Mouse (Mus musculus) lung, embryonic 14.5 days (tissue): ENCODE results near the gene Atp13a1. TPM values are rescaled to one million over a fixed set of nuclear protein-coding genes. Genes with fewer than 3 reads are reported as not detected.

Source experiments
- ATAC-seq: fragments of 200-750 bp; cut with Nextera tagmentation; 2 replicates; pipeline ENCODE4 v1.8.0; 2017; ENCODE audit warnings: mild to moderate bottlenecking, moderate TSS enrichment, moderate library complexity; ENCODE audit not compliant: insufficient read depth
- DNase-seq: peaks from one replicate; pipeline ENCODE4 v3.0.0-alpha.2; 2015
- H3K27ac ChIP-seq: fragments of 300-500 bp; sonication (generic); 2 replicates; pipeline ENCODE4 v1.5.1; 2014; ENCODE audit warnings: low read depth, mild to moderate bottlenecking, moderate library complexity
- H3K27me3 ChIP-seq: fragments of 300-500 bp; sonication (generic); 2 replicates; pipeline ENCODE4 v1.6.1; 2014; ENCODE audit warnings: low read length, control low read depth; ENCODE audit not compliant: insufficient read depth
- H3K36me3 ChIP-seq: fragments of 300-500 bp; sonication (generic); 2 replicates; pipeline ENCODE4 v1.6.1; 2014; ENCODE audit warnings: control low read depth; ENCODE audit not compliant: insufficient read depth
- H3K4me1 ChIP-seq: fragments of 300-500 bp; sonication (generic); 2 replicates; pipeline ENCODE4 v1.6.1; 2014; ENCODE audit warnings: antibody characterized with exemption, control low read depth; ENCODE audit not compliant: insufficient read depth
- H3K4me2 ChIP-seq: fragments of 300-500 bp; sonication (generic); 2 replicates; pipeline ENCODE4 v1.6.1; 2014; ENCODE audit warnings: mild to moderate bottlenecking
- H3K4me3 ChIP-seq: fragments of 300-500 bp; sonication (generic); 2 replicates; pipeline ENCODE4 v1.5.1; 2014; ENCODE audit warnings: low read depth, low read length
- H3K9ac ChIP-seq: fragments of 300-500 bp; sonication (generic); 2 replicates; pipeline ENCODE4 v1.6.1; 2014
- H3K9me3 ChIP-seq: fragments of 300-500 bp; sonication (generic); 2 replicates; pipeline ENCODE4 v1.6.1; 2016; ENCODE audit warnings: low read depth, low read length, control low read depth
- CTCF ChIP-seq: IDR thresholded peaks from 2 replicates; pipeline ENCODE4 v1.5.1; 2016; ENCODE audit warnings: antibody characterized with exemption, low read depth
- WGBS: fragments of 180-500 bp; shearing (Covaris S2); extraction: QIAGEN DNeasy Blood & Tissue Kit; methylation state at CpG from one replicate; pipeline ENCODE4 v1.1.7; 2014; 5-methylcytosine and 5-hydroxymethylcytosine counted together
- polyA plus RNA-seq: library from polyadenylated mRNA; unstranded; fragments of >200 nt; fragmentation: Nextera tagmentation; extraction: Ambion mirVana; gene quantifications from 2 replicates; pipeline ENCODE4 v1.2.1, GENCODE M21; 2014

The Atp13a1 gene
- polyA plus RNA-seq, 1 experiment from 2014 or later, result 57.4 TPM

GRCm38 (mm10) chr8:69821971-69822385, 31.0 kb downstream of the Atp13a1 start:
- Histone ChIP-seq H3K27ac (no peak overlapping the region), H3K4me2 (peak overlapping the region; percentile 88), H3K27me3 (no peaks in the 10 kb centered on the region), H3K9ac (peak overlapping the region; percentile 65; the same call in 1 of the 2 replicates), H3K4me3 (peak overlapping the region; percentile 57), H3K4me1 (no peaks in the 10 kb centered on the region), H3K36me3 (peaks cover 36% of the 10 kb centered on the region; the same call in 1 of the 2 replicates), H3K9me3 (no peaks in the 10 kb centered on the region)
- WGBS, result 4% methylated on average over 16 of the region's 22 CpGs
- ATAC-seq (peak; percentile 42), DNase-seq (peak; percentile 58)
- TF ChIP-seq CTCF, result no peak

- DNase-seq, result peak; percentile 88
- Histone ChIP-seq H3K36me3 (peaks cover 31% of the 10 kb centered on the region; the same call in 1 of the 2 replicates), H3K4me3 (peak within 1 kb of the TSS; percentile 57), H3K27ac (peak within 1 kb of the TSS; percentile 80), H3K4me1 (no peaks in the 10 kb centered on the region), H3K9ac (peak within 1 kb of the TSS; percentile 65), H3K27me3 (no peaks in the 10 kb centered on the region), H3K9me3 (no peaks in the 10 kb centered on the region), H3K4me2 (peak within 1 kb of the TSS; percentile 88)
- ATAC-seq, result peak; percentile 83
- WGBS, result 1% methylated on average over 29 of the region's 35 CpGs
- no peak for TF ChIP-seq CTCF
Observed at GRCm38 (mm10) chr8:69822386-69823191, 31.6 kb downstream of the Atp13a1 start, which contains the start of gene Lpar2. TSS of gene Lpar2 (plus strand) at chr8:69822429.

GRCm38 (mm10) chr8:69826371-69826770, 35.4 kb downstream of the Atp13a1 start:
- H3K4me1 ChIP-seq, result no peaks in the 10 kb centered on the region
- no peak for TF ChIP-seq CTCF
- ATAC-seq, result no peak
- no peak for DNase-seq
- no peak overlapping the region for H3K9ac ChIP-seq
- WGBS, result 91% methylated on average over 12 of the region's 12 CpGs
- no peak overlapping the region for H3K4me3 ChIP-seq
- H3K36me3 ChIP-seq, result peaks cover 19% of the 10 kb centered on the region; the same call in 1 of the 2 replicates
- no peaks in the 10 kb centered on the region for H3K27me3 ChIP-seq
- no peak overlapping the region for H3K4me2 ChIP-seq
- H3K9me3 ChIP-seq, result no peaks in the 10 kb centered on the region
- H3K27ac ChIP-seq, result no peak overlapping the region

GRCm38 (mm10) chr8:69832298-69832853, 41.4 kb downstream of the Atp13a1 start, which contains the start of gene Pbx4:
TSS of gene Pbx4 (plus strand) at chr8:69832491.
- Histone ChIP-seq H3K9me3 (no peaks in the 10 kb centered on the region), H3K27ac (0 out of 2 replicates have a peak within 1 kb of the TSS, but pooled peaks have one; percentile 3), H3K4me3 (peak within 1 kb of the TSS; percentile 51), H3K4me1 (no peaks in the 10 kb centered on the region), H3K27me3 (no peaks in the 10 kb centered on the region), H3K4me2 (peak within 1 kb of the TSS; percentile 94), H3K9ac (peak within 1 kb of the TSS; percentile 54), H3K36me3 (no peaks in the 10 kb centered on the region)
- TF ChIP-seq CTCF, result peak; percentile 35
- DNase-seq, result peak; percentile 96
- under 1% methylated on average over 38 of the region's 38 CpGs for WGBS
- peak; percentile 98 for ATAC-seq

- H3K4me2 ChIP-seq, result no peak overlapping the region
- no peaks in the 10 kb centered on the region for H3K27me3 ChIP-seq
- no peaks in the 10 kb centered on the region for H3K9me3 ChIP-seq
- DNase-seq, result no peak
- no peak overlapping the region for H3K9ac ChIP-seq
- no peak for TF ChIP-seq CTCF
- no peaks in the 10 kb centered on the region for H3K36me3 ChIP-seq
- H3K4me3 ChIP-seq, result no peak overlapping the region
- no peaks in the 10 kb centered on the region for H3K4me1 ChIP-seq
- no peak overlapping the region for H3K27ac ChIP-seq
- ATAC-seq, result no peak
- WGBS, result 53% methylated on average over 8 of the region's 8 CpGs
Observed at GRCm38 (mm10) chr8:69837057-69837682, 46.2 kb downstream of the Atp13a1 start.

GRCm38 (mm10) chr8:69847167-69848065, 56.5 kb downstream of the Atp13a1 start:
- Histone ChIP-seq H3K9ac (0 out of 2 replicates have a peak overlapping the region, but pooled peaks have one; percentile 2), H3K27me3 (no peaks in the 10 kb centered on the region), H3K27ac (no peak overlapping the region; the same call in 1 of the 2 replicates), H3K4me3 (no peak overlapping the region), H3K9me3 (no peaks in the 10 kb centered on the region), H3K4me1 (no peaks in the 10 kb centered on the region), H3K36me3 (no peaks in the 10 kb centered on the region), H3K4me2 (no peak overlapping the region)
- peak; percentile 5 for DNase-seq
- no peak for TF ChIP-seq CTCF
- ATAC-seq, result 0 out of 2 replicates have a peak, but pooled peaks have one; percentile 38
- 65% methylated on average over 3 of the region's 3 CpGs for WGBS
